Mouse (Mus musculus) frontal cortex, postnatal 10 days (tissue): ENCODE measurements at regions not wholly inside any gene's neighbourhood (a gene's known extent, or its start where the extent isn't known, plus 50 kb on each side); places are given as distances from the start of the nearest gene placed in this dataset.

Experiments
- DNase-seq, 2 experiments: peaks; one replicate each; pipeline ENCODE4 v3.0.0; 2022; ENCODE audit warnings: low spot score in 2 of 2, mixed read lengths in 1 of 2

GRCm38 (mm10) chr12:25196022-25196421 is 99.1 kb upstream of the Id2 start:
- DNase-seq = no peak

- DNase-seq = no peak
Measured at GRCm38 (mm10) chr12:25192216-25192615, 95.3 kb upstream of the Id2 start.

- DNase-seq = no peak
Measured at GRCm38 (mm10) chr12:25190360-25190759, 93.4 kb upstream of the Id2 start.

GRCm38 (mm10) chr12:25189174-25189761 is 92.3 kb upstream of the Id2 start:
- DNase-seq = peak; percentile 42 to 44

GRCm38 (mm10) chr12:25188556-25188955 is 91.6 kb upstream of the Id2 start:
- DNase-seq = no peak

GRCm38 (mm10) chr12:25187216-25187615 is 90.3 kb upstream of the Id2 start:
- DNase-seq = no peak

GRCm38 (mm10) chr12:25182680-25183079 is 85.7 kb upstream of the Id2 start:
- DNase-seq = no peak

- no peak for DNase-seq
Measured at GRCm38 (mm10) chr12:25181317-25181716, 84.4 kb upstream of the Id2 start.

GRCm38 (mm10) chr12:25180861-25181260 is 83.9 kb upstream of the Id2 start:
- no peak for DNase-seq

GRCm38 (mm10) chr12:25180289-25180688 is 83.3 kb upstream of the Id2 start:
- no peak for DNase-seq

GRCm38 (mm10) chr12:25178491-25179115 is 81.7 kb upstream of the Id2 start:
- DNase-seq = no peak

- DNase-seq = no peak
Measured at GRCm38 (mm10) chr12:25177827-25178226, 80.9 kb upstream of the Id2 start.

- no peak for DNase-seq
Measured at GRCm38 (mm10) chr12:25176565-25176964, 79.6 kb upstream of the Id2 start.

- no peak for DNase-seq
Measured at GRCm38 (mm10) chr12:25173064-25173463, 76.1 kb upstream of the Id2 start.

- no peak for DNase-seq
Measured at GRCm38 (mm10) chr12:25172450-25172849, 75.5 kb upstream of the Id2 start.

- DNase-seq = no peak
Measured at GRCm38 (mm10) chr12:25169611-25170010, 72.7 kb upstream of the Id2 start.

GRCm38 (mm10) chr12:25168213-25168545 is 71.2 kb upstream of the Id2 start:
- DNase-seq = no peak

GRCm38 (mm10) chr12:25167504-25168212 is 70.7 kb upstream of the Id2 start:
- no peak for DNase-seq

GRCm38 (mm10) chr12:25166525-25166924 is 69.6 kb upstream of the Id2 start:
- no peak for DNase-seq

- no peak for DNase-seq
Measured at GRCm38 (mm10) chr12:25165650-25166049, 68.7 kb upstream of the Id2 start.

GRCm38 (mm10) chr12:25164724-25165123 is 67.8 kb upstream of the Id2 start:
- DNase-seq = peak in 1 of 2 experiments; percentile 19

- DNase-seq = no peak
Measured at GRCm38 (mm10) chr12:25163541-25163940, 66.6 kb upstream of the Id2 start.

GRCm38 (mm10) chr12:25162843-25163242 is 65.9 kb upstream of the Id2 start:
- DNase-seq = no peak
